Comparison of ENCODE assay signal across 15 mouse cellular contexts in the genomic region with DNA sequence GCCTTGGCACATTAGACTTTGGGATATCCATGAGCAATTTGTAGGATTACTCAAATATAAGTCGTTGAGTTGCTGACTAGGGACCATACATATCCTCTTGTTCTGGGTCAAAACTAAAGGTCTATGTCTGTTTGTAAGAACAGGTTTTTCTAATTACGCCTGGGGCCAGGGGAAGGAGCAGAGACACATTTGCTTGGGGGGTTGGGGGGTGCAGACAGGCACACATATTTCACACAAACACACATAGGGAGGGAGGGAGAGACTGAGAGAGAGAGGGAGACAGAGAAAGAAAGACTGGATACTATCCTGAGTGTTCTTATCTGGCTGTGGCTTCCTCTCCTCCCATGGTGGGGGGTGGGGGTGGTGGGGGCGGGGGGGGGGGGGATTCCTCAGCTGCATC. TPM values are rescaled to one million over a fixed set of nuclear protein-coding genes. Genes with fewer than 3 reads are reported as not detected.
A peak's percentile ranks its signal among the peaks of the same experiment; 100 is the strongest.
DNase-seq lines count a peak whose midpoint lies in the region; ATAC-seq and TF ChIP-seq lines count a peak whose summit lies in the region.
"Had no signal": no experiment of that assay in that cellular context is flagged by ENCODE, and none has a peak within 500 bp of the region (broad histone marks: within the 10 kb centered on the region; RNA-seq: fewer than 3 reads in every experiment).

No protein-coding gene starts in this region.

- H3K27ac ChIP-seq in heart, embryonic 11.5 days (ENCODE audit: low read depth, low read length), result peak overlapping the region; percentile 85
- H3K27ac ChIP-seq in midbrain, embryonic 13.5 days, result peak overlapping the region; percentile 69
- H3K27ac ChIP-seq in midbrain, embryonic 11.5 days (ENCODE audit: low read depth, low read length), result no peak overlapping the region
- H3K27ac ChIP-seq in embryonic facial prominence, embryonic 14.5 days (replicated peaks; ENCODE audit: low read depth, low read length), result no peak overlapping the region
- H3K27ac ChIP-seq in liver, postnatal 0 days (ENCODE audit: low read depth), result no peak overlapping the region
- H3K27ac ChIP-seq: forebrain, embryonic 13.5 days had no signal

- intact Hi-C loops in heart, postnatal 25 days (cut with DNase I), result loop anchor here (10.0 kb wide), 1 partner anchor 153 kb away; no protein-coding TSS in a partner anchor

- H3K9ac ChIP-seq in heart, embryonic 11.5 days (ENCODE audit: low read depth, low read length), result no peak overlapping the region
- no peak overlapping the region for H3K9ac ChIP-seq in midbrain, embryonic 13.5 days (replicated peaks)
- H3K9ac ChIP-seq in midbrain, embryonic 11.5 days (ENCODE audit: low read length), result no peak overlapping the region
- no peak overlapping the region for H3K9ac ChIP-seq in embryonic facial prominence, embryonic 14.5 days (ENCODE audit: low read depth, low read length)
- no peak overlapping the region for H3K9ac ChIP-seq in liver, postnatal 0 days (replicated peaks)
- H3K9ac ChIP-seq: forebrain, embryonic 13.5 days; lung, embryonic 15.5 days; stomach, embryonic 15.5 days had no signal

- WGBS in heart, embryonic 11.5 days (ENCODE audit: insufficient replicate concordance), result 12% methylated on average over 2 of the region's 3 CpGs
- WGBS in midbrain, embryonic 13.5 days, result 45% methylated on average over 3 of the region's 3 CpGs
- WGBS in midbrain, embryonic 11.5 days, result 60% methylated on average over 2 of the region's 3 CpGs
- WGBS in embryonic facial prominence, embryonic 14.5 days, result 15% methylated on average over 2 of the region's 3 CpGs
- WGBS in liver, postnatal 0 days (ENCODE audit: insufficient replicate concordance), result 37% methylated on average over 3 of the region's 3 CpGs

- ATAC-seq in heart, embryonic 11.5 days (replicated peaks; ENCODE audit: insufficient number of reproducible peaks, low FRiP score, low TSS enrichment), result peak; percentile 76
- no peak for ATAC-seq in midbrain, embryonic 13.5 days
- ATAC-seq in midbrain, embryonic 11.5 days (ENCODE audit: low FRiP score), result no peak
- ATAC-seq in embryonic facial prominence, embryonic 14.5 days (ENCODE audit: low read depth), result peak; percentile 65
- no peak for ATAC-seq in liver, postnatal 0 days
- ATAC-seq: CD4-positive, CD25-positive, alpha-beta regulatory T cell, adult 4 months; forebrain, embryonic 13.5 days had no signal

- peaks cover 3% of the 10 kb centered on the region for H3K9me3 ChIP-seq in heart, embryonic 11.5 days (replicated peaks; ENCODE audit: control insufficient read depth, low read length)
- no peaks in the 10 kb centered on the region for H3K9me3 ChIP-seq in midbrain, embryonic 13.5 days
- no peaks in the 10 kb centered on the region for H3K9me3 ChIP-seq in midbrain, embryonic 11.5 days (ENCODE audit: control insufficient read depth, low read length)
- H3K9me3 ChIP-seq in embryonic facial prominence, embryonic 14.5 days (ENCODE audit: control insufficient read depth, low read length), result no peaks in the 10 kb centered on the region
- H3K9me3 ChIP-seq in liver, postnatal 0 days (ENCODE audit: low read length), result no peaks in the 10 kb centered on the region
- H3K9me3 ChIP-seq: forebrain, embryonic 13.5 days; lung, embryonic 15.5 days; stomach, embryonic 15.5 days had no signal

- peaks cover 17% of the 10 kb centered on the region for H3K36me3 ChIP-seq in heart, embryonic 11.5 days (ENCODE audit: control insufficient read depth, insufficient read depth, low read length)
- H3K36me3 ChIP-seq in midbrain, embryonic 13.5 days, result no peaks in the 10 kb centered on the region
- H3K36me3 ChIP-seq in midbrain, embryonic 11.5 days (ENCODE audit: control insufficient read depth, insufficient read depth, low read length), result no peaks in the 10 kb centered on the region
- H3K36me3 ChIP-seq in embryonic facial prominence, embryonic 14.5 days (ENCODE audit: control insufficient read depth, insufficient read depth, low read length), result peaks cover 8% of the 10 kb centered on the region; the same call in 1 of the 2 replicates
- H3K36me3 ChIP-seq in liver, postnatal 0 days (replicated peaks; ENCODE audit: insufficient read depth, low read length), result no peaks in the 10 kb centered on the region
- H3K36me3 ChIP-seq: stomach, embryonic 15.5 days had no signal

- DNase-seq in heart, postnatal 25 days (ENCODE audit: low spot score), result no peak
- no peak for DNase-seq in midbrain, embryonic 11.5 days (ENCODE audit: low spot score, missing footprints)
- peak; percentile 43 for DNase-seq in embryonic facial prominence, embryonic 14.5 days (ENCODE audit: low spot score)
- peak; percentile 4 for DNase-seq in liver, postnatal 0 days
- DNase-seq in Muller cell, postnatal 12 days (ENCODE audit: inconsistent ontology term), result no peak
- no peak for DNase-seq in kidney, adult 8-10 months
- DNase-seq: cerebellum, postnatal 14 days; kidney, postnatal 14 days had no signal

- TF ChIP-seq EP300 in liver, postnatal 0 days (IDR thresholded peaks at IDR 0.05; ENCODE audit: low read depth), result no peak

- peak overlapping the region; percentile 17 for H3K4me2 ChIP-seq in heart, embryonic 11.5 days
- no peak overlapping the region for H3K4me2 ChIP-seq in midbrain, embryonic 13.5 days (replicated peaks)
- H3K4me2 ChIP-seq in midbrain, embryonic 11.5 days, result no peak overlapping the region
- no peak overlapping the region for H3K4me2 ChIP-seq in embryonic facial prominence, embryonic 14.5 days (ENCODE audit: low read depth, low read length)
- no peak overlapping the region for H3K4me2 ChIP-seq in liver, postnatal 0 days (ENCODE audit: low read depth, low read length)
- H3K4me2 ChIP-seq: forebrain, embryonic 13.5 days; lung, embryonic 15.5 days; stomach, embryonic 15.5 days had no signal

- TF ChIP-seq CTCF in liver, postnatal 0 days (IDR thresholded peaks at IDR 0.05; ENCODE audit: low read depth), result no peak

- H3K27me3 ChIP-seq in heart, embryonic 11.5 days (ENCODE audit: control insufficient read depth, insufficient read depth, low read length), result no peaks in the 10 kb centered on the region
- no peaks in the 10 kb centered on the region for H3K27me3 ChIP-seq in midbrain, embryonic 13.5 days
- no peaks in the 10 kb centered on the region for H3K27me3 ChIP-seq in midbrain, embryonic 11.5 days (ENCODE audit: control insufficient read depth, insufficient read depth, low read length)
- H3K27me3 ChIP-seq in embryonic facial prominence, embryonic 14.5 days (replicated peaks; ENCODE audit: control insufficient read depth, insufficient read depth, low read length), result no peaks in the 10 kb centered on the region
- no peaks in the 10 kb centered on the region for H3K27me3 ChIP-seq in liver, postnatal 0 days (ENCODE audit: insufficient read depth, low read length)
- H3K27me3 ChIP-seq: forebrain, embryonic 13.5 days; lung, embryonic 15.5 days; stomach, embryonic 15.5 days had no signal

- H3K4me3 ChIP-seq in heart, embryonic 11.5 days (ENCODE audit: low read depth, low read length), result no peak overlapping the region
- H3K4me3 ChIP-seq in midbrain, embryonic 13.5 days (replicated peaks), result no peak overlapping the region
- no peak overlapping the region for H3K4me3 ChIP-seq in midbrain, embryonic 11.5 days (ENCODE audit: low read depth, low read length)
- H3K4me3 ChIP-seq in embryonic facial prominence, embryonic 14.5 days (ENCODE audit: low read depth, low read length), result no peak overlapping the region
- no peak overlapping the region for H3K4me3 ChIP-seq in liver, postnatal 0 days (ENCODE audit: low read depth, low read length)
- H3K4me3 ChIP-seq: forebrain, embryonic 13.5 days; lung, embryonic 15.5 days; stomach, embryonic 15.5 days had no signal

- peaks cover 26% of the 10 kb centered on the region for H3K4me1 ChIP-seq in heart, embryonic 11.5 days (ENCODE audit: control insufficient read depth, insufficient read depth, low read length)
- peaks cover 15% of the 10 kb centered on the region; the same call in 1 of the 2 replicates for H3K4me1 ChIP-seq in midbrain, embryonic 13.5 days (replicated peaks)
- no peaks in the 10 kb centered on the region for H3K4me1 ChIP-seq in midbrain, embryonic 11.5 days (ENCODE audit: control insufficient read depth, insufficient read depth, low read length)
- H3K4me1 ChIP-seq in embryonic facial prominence, embryonic 14.5 days (ENCODE audit: control insufficient read depth, insufficient read depth, low read length), result peaks cover 17% of the 10 kb centered on the region
- H3K4me1 ChIP-seq in liver, postnatal 0 days (ENCODE audit: insufficient read depth), result no peaks in the 10 kb centered on the region
- H3K4me1 ChIP-seq: forebrain, embryonic 13.5 days; stomach, embryonic 15.5 days had no signal

RNA-seq across cellular contexts. Expression of a gene that starts 7.9 kb away (rescaled TPM):
- polyA plus RNA-seq in heart, embryonic 11.5 days (2014; fragmentation: Nextera tagmentation; extraction: Ambion mirVana), result 7.9 and 8.3 TPM in 2 replicates
- 10 to 100 TPM; 10.7 to 11.7 TPM for total RNA-seq in heart, postnatal 25 days (2021)
- 5.8 and 6.1 TPM in 2 replicates for polyA plus RNA-seq in midbrain, embryonic 13.5 days (2015; fragmentation: Nextera tagmentation; extraction: Ambion mirVana)
- 1.2 and 1.6 TPM in 2 replicates for polyA plus RNA-seq in midbrain, embryonic 11.5 days (2014; fragmentation: Nextera tagmentation; extraction: Ambion mirVana)
- polyA plus RNA-seq in embryonic facial prominence, embryonic 14.5 days (2014; fragmentation: Nextera tagmentation; extraction: Ambion mirVana), result 5.8 and 7.3 TPM in 2 replicates
- 0.82 and 1.3 TPM in 2 replicates for polyA plus RNA-seq in liver, postnatal 0 days (2015; fragmentation: Nextera tagmentation; extraction: Ambion mirVana)

RNA-seq across cellular contexts. Expression of a gene that starts 7.9 kb away (rescaled TPM):
- polyA plus RNA-seq in heart, embryonic 11.5 days (2014; fragmentation: Nextera tagmentation; extraction: Ambion mirVana), result 11.7 and 20.7 TPM in 2 replicates
- total RNA-seq in heart, postnatal 25 days (2021), result 10 to 100 TPM; 19.0 to 21.3 TPM
- polyA plus RNA-seq in midbrain, embryonic 13.5 days (2015; fragmentation: Nextera tagmentation; extraction: Ambion mirVana), result 0.89 and 1.6 TPM in 2 replicates
- 0.98 and 1.1 TPM in 2 replicates for polyA plus RNA-seq in midbrain, embryonic 11.5 days (2014; fragmentation: Nextera tagmentation; extraction: Ambion mirVana)
- polyA plus RNA-seq in embryonic facial prominence, embryonic 14.5 days (2014; fragmentation: Nextera tagmentation; extraction: Ambion mirVana), result 5.2 and 6.9 TPM in 2 replicates
- 1.2 TPM in 2 replicates for polyA plus RNA-seq in liver, postnatal 0 days (2015; fragmentation: Nextera tagmentation; extraction: Ambion mirVana)
- polyA plus RNA-seq: CD4-positive, CD25-positive, alpha-beta regulatory T cell, adult 4 months had no signal

RNA-seq across cellular contexts. Expression of a gene that starts 8.1 kb away (rescaled TPM):
- polyA plus RNA-seq in heart, embryonic 11.5 days (2014; fragmentation: Nextera tagmentation; extraction: Ambion mirVana), result 0.10 and 0.24 TPM in 2 replicates
- not detected for total RNA-seq in heart, postnatal 25 days (2021)
- polyA plus RNA-seq in midbrain, embryonic 13.5 days (2015; fragmentation: Nextera tagmentation; extraction: Ambion mirVana), result 0.16 and 0.22 TPM in 2 replicates
- polyA plus RNA-seq in midbrain, embryonic 11.5 days (2014; fragmentation: Nextera tagmentation; extraction: Ambion mirVana), result 0.14 TPM in 1 of 2 replicates, not detected in the other
- 2.5 and 3.9 TPM in 2 replicates for polyA plus RNA-seq in embryonic facial prominence, embryonic 14.5 days (2014; fragmentation: Nextera tagmentation; extraction: Ambion mirVana)
- 0.09 and 0.13 TPM in 2 replicates for polyA plus RNA-seq in liver, postnatal 0 days (2015; fragmentation: Nextera tagmentation; extraction: Ambion mirVana)
- total RNA-seq: granulocyte monocyte progenitor cell, adult 5-6 weeks had no signal
- polyA plus RNA-seq: CD4-positive, CD25-positive, alpha-beta regulatory T cell, adult 4 months; forebrain, embryonic 13.5 days had no signal

RNA-seq across cellular contexts. Expression of a gene that starts 14.7 kb away (rescaled TPM):
- polyA plus RNA-seq in heart, embryonic 11.5 days (2014; fragmentation: Nextera tagmentation; extraction: Ambion mirVana), result 0.15 and 0.16 TPM in 2 replicates
- 1 to 10 TPM in 1 of 2 experiments, under 1 TPM in 1; 0.87 to 1.7 TPM for total RNA-seq in heart, postnatal 25 days (2021)
- 0.27 and 0.32 TPM in 2 replicates for polyA plus RNA-seq in midbrain, embryonic 13.5 days (2015; fragmentation: Nextera tagmentation; extraction: Ambion mirVana)
- polyA plus RNA-seq in midbrain, embryonic 11.5 days (2014; fragmentation: Nextera tagmentation; extraction: Ambion mirVana), result not detected in 2 replicates
- polyA plus RNA-seq in embryonic facial prominence, embryonic 14.5 days (2014; fragmentation: Nextera tagmentation; extraction: Ambion mirVana), result 0.18 TPM in 2 replicates
- polyA plus RNA-seq in liver, postnatal 0 days (2015; fragmentation: Nextera tagmentation; extraction: Ambion mirVana), result 0.01 TPM in 1 of 2 replicates, not detected in the other
- total RNA-seq: granulocyte monocyte progenitor cell, adult 5-6 weeks had no signal
- polyA plus RNA-seq: CD4-positive, CD25-positive, alpha-beta regulatory T cell, adult 4 months; lung, embryonic 15.5 days had no signal

Comparison
In these comparisons a context has a peak if more than half of its experiments do, and no peak if none do; other contexts are left out.
1. H3K27ac ChIP-seq: peak in heart, embryonic 11.5 days (single experiment) and midbrain, embryonic 13.5 days (single experiment); none in midbrain, embryonic 11.5 days (single experiment), embryonic facial prominence, embryonic 14.5 days (single experiment) and liver, postnatal 0 days (single experiment).
2. ATAC-seq: peak in heart, embryonic 11.5 days (single experiment) and embryonic facial prominence, embryonic 14.5 days (single experiment); none in midbrain, embryonic 13.5 days (single experiment), midbrain, embryonic 11.5 days (single experiment) and liver, postnatal 0 days (single experiment).
3. DNase-seq: peak in embryonic facial prominence, embryonic 14.5 days (single experiment) and liver, postnatal 0 days (single experiment); none in heart, postnatal 25 days (single experiment), midbrain, embryonic 11.5 days (single experiment), Muller cell, postnatal 12 days (single experiment) and kidney, adult 8-10 months (0 of 2).